Mouse (Mus musculus) heart, postnatal 0 days (tissue): ENCODE measurements around the gene Usp48. TPM values are rescaled to one million over a fixed set of nuclear protein-coding genes. Genes with fewer than 3 reads are reported as not detected.
A peak's percentile ranks its signal among the peaks of the same experiment; 100 is the strongest.
"Not testable (repeated sequence)": the region's sequence is repeated elsewhere in the genome, so short reads cannot be mapped to it uniquely, and the experiment has no call there.

Experiments
- ATAC-seq: fragments of 200-750 bp; cut with Nextera tagmentation; 2 replicates; pipeline ENCODE4 v1.8.0; 2017; ENCODE audit warnings: low read depth, moderate number of reproducible peaks, moderate library complexity; ENCODE audit not compliant: insufficient read depth
- DNase-seq: peaks from one replicate; pipeline ENCODE4 v3.0.0-alpha.2; 2016; ENCODE audit warnings: low spot score
- H3K27ac ChIP-seq: fragments of 300-500 bp; sonication (generic); 2 replicates; pipeline ENCODE4 v1.5.1; 2014; ENCODE audit warnings: low read depth, mild to moderate bottlenecking
- H3K27me3 ChIP-seq: fragments of 300-500 bp; sonication (generic); 2 replicates; pipeline ENCODE4 v1.6.1; 2014; ENCODE audit warnings: low read length, mixed read lengths; ENCODE audit not compliant: control insufficient read depth, insufficient read depth
- H3K36me3 ChIP-seq: fragments of 300-500 bp; sonication (generic); replicated peaks from 2 replicates; pipeline ENCODE4 v1.6.1; 2014; ENCODE audit warnings: low read length, mixed read lengths; ENCODE audit not compliant: control insufficient read depth, insufficient read depth
- H3K4me1 ChIP-seq: fragments of 300-500 bp; sonication (generic); 2 replicates; pipeline ENCODE4 v1.6.1; 2014; ENCODE audit warnings: antibody characterized with exemption; ENCODE audit not compliant: control insufficient read depth, insufficient read depth
- H3K4me2 ChIP-seq: fragments of 300-500 bp; sonication (generic); 2 replicates; pipeline ENCODE4 v1.6.1; 2014; ENCODE audit warnings: low read depth, mild to moderate bottlenecking, low read length, moderate library complexity
- H3K4me3 ChIP-seq: fragments of 300-500 bp; sonication (generic); 2 replicates; pipeline ENCODE4 v1.5.1; 2014; ENCODE audit warnings: low read depth, low read length
- H3K9ac ChIP-seq: fragments of 300-500 bp; sonication (generic); replicated peaks from 2 replicates; pipeline ENCODE4 v1.6.1; 2014; ENCODE audit warnings: low read depth, low read length, mixed read lengths
- H3K9me3 ChIP-seq: fragments of 300-500 bp; sonication (generic); replicated peaks from 2 replicates; pipeline ENCODE4 v1.6.1; 2016; ENCODE audit warnings: low read length; ENCODE audit not compliant: control insufficient read depth
- CTCF ChIP-seq: IDR thresholded peaks from 2 replicates; pipeline ENCODE4 v1.5.1; 2016; ENCODE audit warnings: antibody characterized with exemption, control low read depth, low read depth
- EP300 ChIP-seq: IDR thresholded peaks from 2 replicates; pipeline ENCODE4 v1.6.1; 2016; ENCODE audit warnings: antibody characterized with exemption, low read depth
- WGBS: fragments of 180-500 bp; shearing (Covaris S2); extraction: QIAGEN DNeasy Blood & Tissue Kit; methylation state at CpG from one replicate; pipeline ENCODE4 v1.1.7; 2014; 5-methylcytosine and 5-hydroxymethylcytosine counted together
- polyA plus RNA-seq: library from polyadenylated mRNA; unstranded; fragments of >200 nt; fragmentation: Nextera tagmentation; extraction: Ambion mirVana; gene quantifications from 2 replicates; pipeline ENCODE4 v1.2.1, GENCODE M21; 2015
- total RNA-seq: library from RNA; depleted of rRNA; stranded (reverse); fragments of >200 nt; gene quantifications from 2 replicates; pipeline ENCODE4 v1.2.3, GENCODE M21; 2014; ENCODE audit warnings: low replicate concordance

Gene Usp48
- total and polyA plus RNA-seq, 2 experiments from 2014 or later, result 16.4 to 36.7 TPM

- TF ChIP-seq EP300, result no peak
- no peak; the same call in 1 of the 2 replicates for TF ChIP-seq CTCF
- H3K9me3 ChIP-seq, result no peaks in the 10 kb centered on the region
- ATAC-seq, result no peak
- no peaks in the 10 kb centered on the region for H3K36me3 ChIP-seq
- H3K4me3 ChIP-seq, result no peak overlapping the region
- no peak overlapping the region for H3K4me2 ChIP-seq
- H3K27me3 ChIP-seq, result peaks cover 18% of the 10 kb centered on the region
- no peak overlapping the region for H3K9ac ChIP-seq
- H3K4me1 ChIP-seq, result peaks cover 4% of the 10 kb centered on the region; the same call in 1 of the 2 replicates
- no peak overlapping the region for H3K27ac ChIP-seq
- DNase-seq, result no peak
- WGBS, result 50% methylated on average over 3 of the region's 3 CpGs
Measured at GRCm38 (mm10) chr4:137581815-137582214, 11.7 kb upstream of the Usp48 start.

- DNase-seq, H3K9me3 ChIP-seq, H3K27me3 ChIP-seq, H3K27ac ChIP-seq, H3K4me2 ChIP-seq, H3K36me3 ChIP-seq, ATAC-seq, H3K4me3 ChIP-seq, H3K9ac ChIP-seq, H3K4me1 ChIP-seq: not testable (repeated sequence)
- WGBS, result 94% methylated on average over 1 of the region's 3 CpGs
Measured at GRCm38 (mm10) chr4:137589095-137589494, 4.5 kb upstream of the Usp48 start.

GRCm38 (mm10) chr4:137589586-137589985, 4.0 kb upstream of the Usp48 start:
- no peak for ATAC-seq
- no peak for DNase-seq
- no peak overlapping the region for H3K9ac ChIP-seq

GRCm38 (mm10) chr4:137590961-137591360, 2.6 kb upstream of the Usp48 start:
- ATAC-seq (no peak), DNase-seq (no peak)
- H3K27me3 ChIP-seq, result no peaks in the 10 kb centered on the region
- H3K4me1 ChIP-seq, result peaks cover 13% of the 10 kb centered on the region
- no peak overlapping the region for H3K27ac ChIP-seq
- WGBS, result 55% methylated on average over 4 of the region's 4 CpGs
- TF ChIP-seq EP300 (no peak), CTCF (no peak)
- no peaks in the 10 kb centered on the region for H3K9me3 ChIP-seq
- no peak overlapping the region for H3K4me2 ChIP-seq
- H3K4me3 ChIP-seq, result no peak overlapping the region
- H3K36me3 ChIP-seq, result no peaks in the 10 kb centered on the region
- no peak overlapping the region for H3K9ac ChIP-seq

More at GRCm38 (mm10) chr4:137589586-137589985, 4.0 kb upstream of the Usp48 start:
- H3K9me3 ChIP-seq, result no peaks in the 10 kb centered on the region
- TF ChIP-seq EP300 (no peak), CTCF (no peak)
- no peaks in the 10 kb centered on the region for H3K4me1 ChIP-seq
- H3K36me3 ChIP-seq, result no peaks in the 10 kb centered on the region
- H3K27me3 ChIP-seq, result no peaks in the 10 kb centered on the region
- H3K4me2 ChIP-seq, result no peak overlapping the region
- no peak overlapping the region for H3K4me3 ChIP-seq
- WGBS, result 77% methylated on average over 3 of the region's 3 CpGs
- no peak overlapping the region for H3K27ac ChIP-seq

- ATAC-seq, result no peak
- peak overlapping the region; percentile 74 for H3K4me3 ChIP-seq
Measured at GRCm38 (mm10) chr4:137594496-137595270, 1.1 kb downstream of the Usp48 start.

More at GRCm38 (mm10) chr4:137594496-137595270, 1.1 kb downstream of the Usp48 start:
- H3K36me3 ChIP-seq, result no peaks in the 10 kb centered on the region
- 2% methylated on average over 40 of the region's 40 CpGs for WGBS
- peaks cover 22% of the 10 kb centered on the region for H3K4me1 ChIP-seq
- H3K27me3 ChIP-seq, result no peaks in the 10 kb centered on the region
- peak overlapping the region; percentile 99 for H3K27ac ChIP-seq
- H3K9ac ChIP-seq, result peak overlapping the region; percentile 76
- H3K4me2 ChIP-seq, result peak overlapping the region; percentile 79
- TF ChIP-seq CTCF (no peak), EP300 (no peak)
- no peaks in the 10 kb centered on the region for H3K9me3 ChIP-seq
- DNase-seq, result peak; percentile 19
